Mouse (Mus musculus): ENCODE data around the gene Ndufa4l2.

Gene Ndufa4l2

DNA sequence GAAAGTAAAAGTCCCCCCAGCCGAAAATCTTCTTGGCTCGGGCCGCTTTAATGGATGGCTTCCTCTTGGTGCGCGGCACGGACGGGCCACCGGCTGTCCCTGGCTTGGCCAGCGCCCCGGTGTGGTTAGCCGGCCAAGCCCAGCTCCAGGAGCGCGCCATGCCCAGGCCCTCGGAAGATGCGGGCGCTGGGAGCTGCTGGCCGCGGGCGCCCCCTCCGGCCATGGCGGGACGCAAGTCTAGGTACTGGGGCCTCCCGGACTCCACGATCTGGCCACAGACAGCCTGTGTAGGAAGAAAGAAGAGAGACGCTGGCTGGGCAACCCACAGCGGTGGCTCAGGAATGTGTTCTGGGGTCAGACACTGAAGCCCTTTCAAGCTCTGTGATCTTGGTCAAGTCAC is 11.9 kb downstream of the Ndufa4l2 start:
- DNase-seq (ENCODE audit: low read depth, low spot score), result peak; percentile 68

GRCm38 (mm10) chr10:127527481-127527880 is 12.7 kb downstream of the Ndufa4l2 start:
- DNase-seq (ENCODE audit: low read depth, low spot score), result no peak

DNA sequence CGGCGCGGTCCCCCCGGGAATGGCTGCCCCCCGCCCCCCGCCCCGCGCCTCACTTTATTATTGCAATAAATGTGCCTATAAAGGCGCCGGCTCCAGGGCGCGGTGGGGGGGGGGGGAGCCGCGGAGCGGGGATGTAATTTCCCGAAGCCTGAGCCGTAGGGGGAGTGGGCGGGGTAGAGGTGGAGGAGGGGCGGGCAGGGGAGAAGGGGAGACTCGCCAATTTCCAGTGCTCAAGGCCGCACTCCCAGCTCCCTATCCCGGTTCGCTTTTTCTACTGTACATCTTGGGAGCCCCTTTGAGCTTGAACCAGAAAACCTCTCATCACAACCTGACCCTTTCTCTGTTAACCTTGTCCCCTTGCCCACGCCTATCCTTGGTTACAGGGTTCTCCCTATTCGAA is 16.2 kb downstream of the Ndufa4l2 start:
- no peak for DNase-seq (ENCODE audit: low read depth, low spot score)

DNA sequence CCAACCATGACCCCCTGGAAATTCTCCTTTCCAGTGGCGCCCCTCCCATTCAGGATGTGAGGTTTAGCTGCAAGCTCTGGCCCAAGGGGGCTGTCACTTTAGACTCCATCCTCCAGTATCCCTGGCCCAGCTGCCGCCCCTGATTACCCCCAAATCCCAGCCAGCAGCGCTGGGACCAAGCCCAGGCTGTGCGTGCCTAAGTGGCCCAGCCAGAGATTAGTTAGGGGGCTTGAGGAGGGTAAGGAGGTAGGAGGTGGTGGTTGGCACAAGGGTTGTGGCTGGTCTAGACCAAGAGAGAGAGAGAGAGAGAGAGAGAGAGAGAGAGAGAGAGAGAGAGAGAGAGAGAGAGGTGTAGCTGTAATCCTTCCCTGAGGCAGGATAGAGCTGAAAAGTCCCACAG is 16.8 kb downstream of the Ndufa4l2 start:
- no peak for DNase-seq (ENCODE audit: low read depth, low spot score)

DNA sequence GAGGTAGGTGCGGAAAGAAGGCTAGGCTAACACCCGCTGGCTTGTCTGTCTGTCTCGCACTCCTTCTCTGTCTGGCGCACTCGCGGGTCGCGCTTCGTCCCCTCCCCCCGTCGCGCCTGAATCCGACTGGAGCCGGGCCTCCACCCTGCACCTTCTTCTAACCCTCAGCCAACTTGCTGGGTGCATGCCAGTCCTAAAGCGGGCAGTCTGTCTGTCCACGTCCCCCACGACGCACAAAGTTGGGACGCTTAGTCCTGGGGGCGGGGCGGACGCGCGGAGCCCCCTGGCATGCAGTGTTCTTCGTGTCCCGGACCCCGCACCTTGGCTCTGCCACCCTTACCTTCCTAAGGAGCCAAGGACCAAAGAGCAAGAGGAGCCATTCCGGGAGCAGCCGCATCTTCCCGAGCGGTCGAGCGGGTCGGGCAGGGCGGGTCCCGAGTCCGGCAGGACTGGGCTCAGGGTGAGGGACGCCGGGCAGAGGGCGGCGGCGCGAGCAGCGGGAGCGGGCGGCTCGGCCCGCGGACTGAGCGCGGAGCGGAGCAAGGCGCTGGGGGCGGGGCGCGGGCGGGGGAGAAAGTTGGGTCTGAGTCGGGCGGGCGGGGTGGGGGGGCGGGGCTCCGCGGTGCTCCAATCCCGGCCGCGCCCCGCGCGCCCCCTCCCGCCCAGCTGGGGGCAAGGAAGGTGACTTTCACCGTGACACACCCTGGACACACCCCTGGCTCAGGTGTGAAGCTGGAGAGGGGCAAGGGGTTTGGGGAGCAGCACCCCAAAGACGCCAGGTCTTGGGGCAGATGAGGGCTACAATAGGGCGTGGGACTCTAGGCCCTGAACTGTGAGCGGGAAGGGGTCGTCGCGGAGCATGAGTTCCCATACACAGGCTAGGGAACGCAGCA is 19.5 kb downstream of the Ndufa4l2 start, which contains the start of gene Nxph4:
TSS of gene Nxph4 (minus strand) at position 524 of the 893 bp plus-strand sequence.
- no peak for DNase-seq (ENCODE audit: low read depth, low spot score)

GRCm38 (mm10) chr10:127534929-127535384 is 20.2 kb downstream of the Ndufa4l2 start:
- no peak for DNase-seq (ENCODE audit: low read depth, low spot score)

DNA sequence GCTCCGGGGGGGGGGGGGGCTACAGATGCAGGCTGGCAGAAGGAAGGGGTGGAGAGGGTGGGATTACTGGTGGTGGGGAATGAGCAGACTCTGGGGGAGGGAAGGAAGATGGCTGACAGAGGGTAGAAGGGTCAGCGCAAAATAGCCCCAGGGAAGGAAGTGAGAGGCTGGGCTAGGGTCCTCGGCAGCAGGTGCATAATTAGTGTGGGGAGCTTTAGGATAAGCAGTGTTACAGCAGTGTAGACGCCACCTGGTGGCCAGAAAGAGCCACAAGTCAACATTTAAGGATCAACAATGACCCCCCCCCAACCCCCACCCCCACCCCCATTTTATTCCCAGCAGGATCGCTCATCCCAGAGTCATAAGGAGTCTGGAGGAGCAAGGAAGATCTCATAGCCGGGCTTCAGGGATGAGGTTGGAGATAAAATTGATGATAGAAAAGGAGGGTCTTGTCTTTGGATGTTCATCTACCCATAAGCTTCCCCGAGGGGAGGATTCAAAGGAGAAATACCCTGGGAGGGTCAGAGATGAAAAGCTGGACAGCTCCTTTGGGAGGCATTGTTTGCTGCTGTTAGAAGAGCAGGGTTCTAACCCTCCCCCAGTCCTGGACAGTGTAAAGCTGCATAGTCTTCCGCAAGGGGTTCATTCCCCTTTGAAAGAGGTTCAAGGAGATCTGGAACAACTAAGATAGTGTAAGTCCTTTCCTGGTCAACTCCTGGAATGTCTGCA is 22.0 kb downstream of the Ndufa4l2 start:
- DNase-seq (ENCODE audit: low read depth, low spot score), result peak; percentile 75

- peak; percentile 83 for DNase-seq (ENCODE audit: low read depth, low spot score)
Observed at GRCm38 (mm10) chr10:127537854-127538583, 23.3 kb downstream of the Ndufa4l2 start.

DNA sequence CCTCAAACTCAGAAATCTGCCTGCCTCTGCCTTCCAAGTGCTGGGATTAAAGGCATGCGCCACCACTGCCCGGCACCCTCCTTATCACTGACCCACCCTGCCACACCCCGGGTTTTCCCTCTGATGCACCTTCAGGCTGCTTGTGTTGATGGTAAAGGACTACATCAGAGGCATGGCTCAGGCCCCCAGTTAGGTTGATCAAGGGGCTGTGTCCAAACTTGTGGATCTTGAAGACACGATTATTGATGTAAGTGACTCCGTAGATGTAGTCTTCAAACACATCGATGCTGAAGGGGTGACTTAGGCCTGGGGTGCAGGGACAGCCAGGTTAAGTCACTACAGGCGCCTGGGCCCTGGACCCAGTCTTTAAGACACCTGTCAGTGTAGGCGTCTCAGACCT is 26.7 kb downstream of the Ndufa4l2 start:
- no peak for DNase-seq (ENCODE audit: low read depth, low spot score)

DNA sequence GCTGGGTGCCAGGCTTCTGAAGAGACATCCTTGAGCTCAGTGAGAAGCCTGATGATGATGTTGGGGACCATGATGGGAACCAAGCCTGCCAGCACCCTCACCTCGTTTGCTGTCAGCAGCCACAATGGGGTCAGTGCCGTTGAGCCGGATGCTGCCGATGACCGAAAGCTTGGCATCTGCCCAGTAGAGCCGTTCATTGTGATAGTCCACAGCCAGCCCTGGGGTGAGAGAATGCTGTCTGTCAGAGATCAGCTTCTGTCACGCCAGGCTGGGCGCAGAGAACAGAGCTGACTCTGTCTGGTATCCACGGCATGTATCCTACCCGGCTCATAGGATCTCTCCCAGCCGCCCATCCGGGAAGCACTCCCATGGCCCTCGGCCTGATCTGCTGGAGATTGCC is 27.3 kb downstream of the Ndufa4l2 start:
- DNase-seq (ENCODE audit: low read depth, low spot score), result no peak

- DNase-seq (ENCODE audit: low read depth, low spot score), result no peak
Observed at GRCm38 (mm10) chr10:127542720-127543119, 28.0 kb downstream of the Ndufa4l2 start.

GRCm38 (mm10) chr10:127543916-127544315 is 29.1 kb downstream of the Ndufa4l2 start:
- DNase-seq (ENCODE audit: low read depth, low spot score), result no peak

GRCm38 (mm10) chr10:127544375-127544774 is 29.6 kb downstream of the Ndufa4l2 start:
- DNase-seq (ENCODE audit: low read depth, low spot score), result no peak

GRCm38 (mm10) chr10:127546505-127546904 is 31.7 kb downstream of the Ndufa4l2 start:
- no peak for DNase-seq (ENCODE audit: low read depth, low spot score)

- no peak for DNase-seq (ENCODE audit: low read depth, low spot score)
Observed at GRCm38 (mm10) chr10:127548236-127548635, 33.5 kb downstream of the Ndufa4l2 start.

DNA sequence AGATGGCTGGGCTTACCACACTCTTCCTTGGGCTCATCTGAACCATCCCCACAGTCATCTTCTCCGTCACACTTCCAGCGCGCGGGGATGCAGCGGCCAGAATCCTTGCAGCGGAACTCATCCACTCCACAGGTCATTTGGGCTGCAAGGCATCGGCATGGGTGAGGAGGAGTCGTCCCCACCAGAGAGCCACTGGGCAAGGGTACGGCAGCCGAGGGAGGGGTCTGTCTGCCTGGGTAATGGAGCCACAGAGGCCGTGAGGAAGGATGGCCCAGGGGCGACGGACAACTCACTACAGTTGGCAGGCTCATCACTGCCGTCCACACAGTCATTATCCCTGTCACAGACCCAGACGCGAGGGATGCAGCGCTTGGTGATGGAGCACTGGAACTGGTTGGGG is 35.1 kb downstream of the Ndufa4l2 start:
- no peak for DNase-seq (ENCODE audit: low read depth, low spot score)

DNA sequence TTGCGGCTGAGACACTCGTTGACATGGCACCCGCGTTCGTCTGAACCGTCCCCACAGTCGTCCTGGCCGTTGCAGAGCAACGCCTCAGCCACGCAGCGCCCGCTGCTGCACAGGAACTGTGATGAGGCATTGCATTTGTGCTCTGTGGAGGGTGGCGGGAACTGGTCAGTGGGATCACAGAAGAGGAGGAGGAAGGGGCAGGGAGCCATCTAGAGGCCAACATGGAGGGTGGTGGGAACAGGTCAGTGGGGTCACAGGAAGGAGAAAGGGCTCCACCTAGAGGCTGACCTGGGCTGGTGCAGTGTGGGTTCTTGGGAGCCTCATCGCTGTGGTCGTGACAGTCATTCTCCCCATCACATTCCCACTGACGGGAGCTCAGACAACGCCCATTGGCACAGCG is 40.9 kb downstream of the Ndufa4l2 start:
- peak; percentile 58 for DNase-seq (ENCODE audit: low read depth, low spot score)

DNA sequence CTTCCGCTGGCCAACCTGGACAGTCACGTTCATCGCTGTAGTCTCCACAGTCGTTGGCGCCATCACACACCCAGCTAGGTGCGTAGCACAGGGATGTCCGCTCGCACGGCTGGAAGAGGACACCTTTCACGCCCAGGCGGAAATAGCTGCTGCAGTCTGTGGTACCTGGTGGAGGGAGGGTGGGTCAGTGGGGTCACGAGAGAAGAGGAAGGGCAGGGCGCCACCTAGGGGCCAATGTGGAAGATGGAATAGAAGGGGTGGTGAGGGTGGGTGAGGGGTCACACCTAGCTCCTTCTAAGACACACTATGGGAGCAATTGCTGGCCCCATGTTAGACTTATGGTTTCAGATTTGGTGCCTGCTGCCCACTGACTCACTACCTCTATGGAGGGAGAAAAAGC is 42.6 kb downstream of the Ndufa4l2 start:
- no peak for DNase-seq (ENCODE audit: low read depth, low spot score)

GRCm38 (mm10) chr10:127561145-127561544 is 46.4 kb downstream of the Ndufa4l2 start:
- no peak for DNase-seq (ENCODE audit: low read depth, low spot score)

DNA sequence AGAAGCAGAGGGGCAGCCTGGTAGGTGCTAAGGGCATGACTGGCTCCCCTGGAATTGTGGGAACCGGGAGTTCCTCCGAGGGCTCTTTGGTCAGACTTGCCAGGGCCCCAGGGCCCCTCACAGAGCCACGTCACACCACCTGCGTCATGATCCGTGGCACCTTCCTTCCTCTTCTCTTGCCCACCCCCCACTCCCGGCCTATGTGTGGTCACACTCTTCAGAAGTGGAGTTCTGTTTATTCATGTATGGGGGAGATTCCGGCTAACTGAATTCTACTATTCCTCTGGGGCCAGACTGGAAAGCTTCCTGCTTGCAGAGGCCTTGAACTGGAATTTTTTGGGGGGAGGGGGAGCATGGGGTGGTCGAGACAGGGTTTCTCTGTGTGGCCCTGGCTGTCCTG is 49.1 kb downstream of the Ndufa4l2 start:
- no peak for DNase-seq (ENCODE audit: low read depth, low spot score)

- DNase-seq (ENCODE audit: low read depth, low spot score), result no peak
Observed at GRCm38 (mm10) chr10:127564301-127564700, 49.5 kb downstream of the Ndufa4l2 start.
